Mouse (Mus musculus): ENCODE results near the gene Glyr1.

Gene Glyr1

DNA sequence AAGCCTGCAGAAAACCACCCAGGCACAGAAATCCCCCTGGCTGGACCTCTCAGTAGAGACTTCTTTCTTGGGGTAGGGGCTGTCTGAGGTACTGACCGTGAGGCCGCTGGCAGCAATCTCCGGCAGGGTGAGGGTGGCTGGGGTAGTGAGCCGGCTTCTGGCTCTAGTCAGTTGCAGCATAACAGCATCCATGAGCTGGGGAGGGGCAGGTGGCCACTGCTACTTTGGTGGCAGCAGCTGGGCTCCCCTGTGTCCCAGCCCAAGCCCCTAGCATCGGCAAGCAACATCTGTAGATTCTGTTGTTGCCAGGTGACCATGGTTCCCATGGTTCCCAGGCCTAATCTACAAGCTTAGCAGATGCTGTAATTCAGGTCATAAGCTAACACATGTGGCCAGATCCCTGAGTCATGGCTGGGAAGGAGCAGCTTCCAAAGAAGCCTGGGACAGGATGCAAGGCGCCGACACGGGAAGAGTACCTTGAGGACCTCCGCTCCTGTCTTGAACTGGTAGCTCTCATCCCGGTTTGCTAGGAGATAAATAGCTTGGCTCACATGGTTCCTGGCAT lies 39.2 kb downstream of the Glyr1 start:
- DNase-seq: no peak

DNA sequence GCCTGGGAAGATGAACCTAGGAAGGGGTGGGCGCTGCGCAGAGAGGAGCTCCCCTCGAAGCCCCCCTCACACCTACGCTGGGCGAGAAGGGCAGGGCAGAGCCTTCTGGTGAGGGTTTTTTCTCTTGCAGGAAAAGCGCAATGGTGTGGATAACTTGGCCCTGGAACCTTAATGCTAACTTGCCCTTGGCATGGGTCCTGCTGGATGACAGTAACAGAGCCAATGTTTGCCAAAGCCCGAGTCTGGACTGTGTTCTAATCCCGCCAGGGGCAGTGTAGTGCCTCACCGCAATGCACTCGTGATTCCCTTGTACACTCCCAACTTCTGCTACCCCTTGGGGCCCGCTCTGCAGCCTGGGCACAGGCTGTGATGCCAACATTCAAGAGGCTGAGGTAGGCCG lies 41.6 kb downstream of the Glyr1 start:
- DNase-seq: no peak

DNA sequence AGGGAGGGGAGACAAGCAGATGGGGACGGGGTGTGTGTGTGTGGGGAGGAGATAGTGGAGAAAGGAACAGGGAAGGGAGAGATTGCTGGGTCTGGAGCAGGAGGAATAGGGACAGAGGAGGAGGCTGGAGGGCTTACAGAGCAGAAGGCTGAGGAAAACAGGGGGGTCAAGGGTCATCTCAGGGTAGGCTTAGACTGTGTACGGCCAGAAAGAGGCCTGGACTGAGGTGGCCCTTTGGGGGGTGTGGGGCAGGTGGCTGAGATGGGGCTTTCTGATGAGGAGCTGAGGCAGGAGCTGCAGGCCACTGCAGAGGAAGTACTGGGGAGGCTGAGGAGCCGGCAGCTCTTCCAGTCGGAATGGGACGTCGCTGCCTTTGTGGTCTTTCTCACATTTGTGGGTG lies 42.2 kb downstream of the Glyr1 start:
- DNase-seq: no peak

DNA sequence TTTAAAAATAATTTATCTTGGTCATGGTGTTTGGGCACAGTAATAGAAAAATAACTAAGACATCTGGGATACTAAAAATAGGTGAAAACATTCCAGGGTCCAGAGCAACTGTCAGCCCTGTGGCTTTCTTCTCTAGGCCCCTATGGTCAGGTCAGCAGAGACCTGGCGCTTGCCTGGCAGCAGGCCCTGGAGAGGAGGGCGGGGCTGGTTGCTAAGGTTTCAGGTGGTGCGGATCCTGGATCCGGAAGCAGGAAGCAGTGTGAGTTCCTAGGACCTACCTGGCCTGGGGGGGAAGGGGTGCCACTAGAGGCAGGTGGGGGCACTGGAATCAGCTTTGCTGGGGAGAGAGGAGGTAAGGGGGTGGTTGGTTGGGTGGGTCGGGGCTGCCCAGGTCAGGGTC lies 42.6 kb downstream of the Glyr1 start, which contains the start of gene Smim22:
Smim22 (plus strand) TSS at position 222 of the 400 bp plus-strand sequence.
- DNase-seq: peak; percentile 68

DNA sequence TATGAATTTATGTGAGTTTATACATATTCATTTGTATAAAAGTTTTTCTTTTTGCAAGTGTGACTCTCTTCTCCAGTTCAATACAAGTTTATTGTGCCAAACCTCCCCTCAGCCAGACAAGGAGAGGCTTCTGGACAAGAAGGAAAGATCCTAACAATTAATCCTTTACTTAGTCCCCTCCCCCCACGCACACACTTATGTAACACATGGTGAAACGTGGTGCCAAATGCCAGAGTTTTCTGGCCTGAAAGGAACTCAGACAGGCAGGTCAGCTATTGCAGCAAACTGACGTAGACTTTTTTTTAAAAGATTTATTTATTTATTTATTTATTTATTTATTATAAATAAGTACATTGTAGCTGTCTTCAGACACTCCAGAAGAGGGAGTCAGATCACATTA lies 49.1 kb downstream of the Glyr1 start:
- DNase-seq: no peak

DNA sequence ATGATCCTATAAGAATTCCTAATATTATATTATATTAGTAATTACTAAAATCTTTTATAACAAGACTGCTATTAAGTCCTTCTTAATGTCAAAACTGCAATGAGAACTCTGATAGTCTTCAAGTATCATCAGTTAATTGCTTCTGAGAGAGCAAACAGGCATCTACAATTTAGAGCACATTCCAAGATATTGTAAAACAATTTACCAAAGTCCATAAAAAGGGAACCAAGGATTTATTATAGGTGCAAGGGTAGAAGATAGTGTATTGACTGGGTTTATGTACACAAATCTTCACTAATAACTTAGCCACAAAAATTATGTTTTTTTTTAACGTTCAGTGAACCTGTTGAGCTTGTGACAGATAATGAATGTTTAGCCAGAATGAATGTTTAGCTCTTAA lies 50.7 kb downstream of the Glyr1 start:
- no peak for DNase-seq

DNA sequence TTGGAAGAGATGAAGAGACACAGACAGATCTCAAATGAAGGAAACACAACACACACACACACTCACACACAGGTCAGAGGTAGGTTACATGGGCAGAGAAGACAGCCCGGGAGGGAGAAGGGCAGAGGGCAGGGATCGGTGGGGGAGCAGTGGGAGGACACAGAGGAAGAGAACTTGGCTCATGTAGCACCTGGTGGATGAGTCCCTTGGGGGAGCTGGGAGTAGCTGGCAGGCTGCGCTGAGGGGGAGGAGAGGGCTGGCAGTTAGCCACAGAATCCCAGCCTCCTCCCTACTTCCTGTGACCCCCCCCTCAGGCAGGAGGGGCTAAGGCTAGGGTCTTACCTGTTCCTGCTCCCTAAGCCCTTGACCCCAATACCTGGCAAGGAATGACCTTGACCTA lies 52.1 kb downstream of the Glyr1 start, which contains the start of gene Sept12:
Sept12 (minus strand) TSS at position 300 of the 400 bp plus-strand sequence.
- no peak for DNase-seq

DNA sequence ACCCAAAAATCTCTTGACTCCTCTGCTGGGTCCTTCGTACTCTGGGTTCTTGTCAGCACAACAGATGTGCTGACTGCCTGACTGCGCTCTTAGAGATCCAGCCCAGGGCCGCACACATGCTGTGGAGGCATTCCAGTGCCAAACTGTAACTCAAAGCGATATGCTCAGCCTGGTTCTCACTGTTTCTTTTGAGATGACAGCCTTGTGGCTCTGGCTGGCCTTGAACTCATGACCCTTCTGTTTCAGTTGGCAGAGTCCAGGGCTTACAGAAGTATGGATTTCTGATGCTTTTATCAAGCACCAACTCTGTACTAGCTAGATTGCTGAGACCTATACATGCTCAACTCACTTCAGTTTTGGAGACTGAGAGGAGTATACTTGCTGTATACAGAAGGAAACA lies 56.4 kb downstream of the Glyr1 start:
- DNase-seq: no peak

DNA sequence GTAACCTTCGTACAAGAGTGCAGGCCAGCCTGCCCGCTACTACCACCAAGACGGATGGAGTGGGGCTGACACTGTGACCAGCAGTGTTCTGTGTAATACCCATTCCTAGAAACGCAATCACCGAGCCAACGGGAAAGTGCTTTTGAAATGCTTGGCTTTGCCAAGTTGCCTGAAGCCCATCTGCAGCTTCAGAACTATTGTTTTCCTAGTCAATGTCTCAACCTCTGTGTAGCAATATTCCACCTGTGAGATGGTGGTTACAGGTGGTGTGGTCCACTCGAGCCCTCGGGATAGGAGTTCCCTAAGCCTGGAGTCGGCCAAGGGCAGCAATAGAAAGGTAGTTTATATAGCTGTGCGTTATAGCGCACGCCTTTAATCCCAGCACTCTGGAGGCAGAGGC lies 64.9 kb downstream of the Glyr1 start:
- DNase-seq: no peak

DNA sequence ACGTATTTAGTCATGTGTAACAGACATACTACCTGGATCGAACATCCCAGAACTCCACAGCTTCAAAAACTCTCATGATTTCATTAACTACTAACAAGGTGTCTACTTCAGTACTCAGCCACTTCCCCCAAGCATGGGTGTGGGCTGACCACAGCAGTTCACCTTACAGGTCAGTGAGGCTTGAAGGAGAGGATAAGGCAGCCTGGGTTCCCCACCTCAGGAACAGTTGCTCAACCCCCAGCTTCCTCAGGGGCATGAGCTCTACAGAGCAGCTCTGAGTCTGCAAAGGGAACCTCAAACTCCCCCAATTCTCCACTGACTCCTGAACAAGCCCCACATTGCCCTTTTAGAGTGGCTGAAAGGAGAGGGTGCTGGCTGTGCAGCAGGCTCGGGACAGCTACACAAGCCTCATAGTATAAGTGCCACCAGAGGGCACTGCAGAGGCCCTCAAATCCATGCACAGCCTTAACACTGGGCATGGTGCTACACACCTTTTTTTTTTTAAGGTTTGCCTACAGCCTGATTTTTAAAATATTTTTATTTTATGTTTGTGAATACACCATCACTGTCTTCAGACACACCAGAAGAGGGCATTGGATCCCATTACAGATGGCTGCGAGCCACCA lies 69.8 kb downstream of the Glyr1 start:
- peak; percentile 46 for DNase-seq

DNA sequence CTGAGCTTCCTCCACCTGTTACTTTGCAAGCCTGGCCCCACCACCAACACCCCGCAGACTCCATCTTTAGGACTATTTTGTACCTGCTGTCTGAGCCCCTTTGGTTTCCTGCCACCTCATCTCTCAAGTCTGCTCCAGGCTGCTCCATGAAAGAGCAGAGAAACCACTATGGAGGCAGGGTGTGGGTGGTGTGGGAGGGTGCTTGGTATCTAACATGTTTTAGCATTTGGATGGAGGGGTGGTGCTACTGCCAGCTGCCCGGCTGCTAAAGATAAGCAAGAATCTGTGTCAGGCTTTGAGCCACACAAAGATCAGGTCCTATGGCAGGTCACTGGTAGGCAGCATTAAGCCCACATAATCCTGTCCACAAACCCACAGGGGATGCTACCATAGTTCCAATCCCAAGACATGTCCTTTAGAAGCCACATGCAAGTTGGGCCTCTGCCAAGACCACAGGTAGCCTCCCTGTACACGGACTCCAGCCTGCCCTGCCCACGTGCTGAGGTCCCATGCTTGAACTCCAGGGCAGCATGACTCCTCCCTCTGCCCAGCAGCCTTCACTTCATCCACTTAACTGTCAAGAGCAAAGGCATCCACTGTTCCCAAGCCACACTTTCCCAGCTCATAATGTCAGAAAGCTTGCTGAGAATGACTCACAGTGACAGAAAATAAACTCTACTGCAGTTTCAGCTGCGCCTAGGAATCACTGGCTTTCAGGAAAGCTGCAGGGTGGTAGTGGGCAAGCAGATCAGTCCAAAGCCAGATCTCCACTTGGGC lies 71.2 kb downstream of the Glyr1 start:
- peak; percentile 29 for DNase-seq

DNA sequence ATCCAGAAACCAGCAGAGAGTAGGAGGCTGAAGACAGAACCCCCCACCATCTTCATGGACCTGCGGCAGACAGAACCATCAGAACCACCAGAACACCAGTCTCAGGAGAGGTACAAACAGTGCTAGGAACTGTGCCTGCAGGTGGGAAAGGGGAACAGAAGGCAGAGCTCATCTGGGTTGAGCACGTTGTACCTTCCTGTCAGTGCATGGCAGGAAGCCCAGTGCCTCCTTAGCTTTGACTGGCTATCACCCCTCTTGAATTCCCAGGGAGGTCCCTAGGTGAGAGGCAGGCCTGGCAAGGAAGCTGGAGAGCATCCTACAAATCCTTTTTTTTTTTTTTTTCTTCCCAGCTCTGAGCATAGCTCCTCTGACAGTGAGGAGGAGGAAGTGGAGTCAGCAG lies 73.5 kb downstream of the Glyr1 start:
- no peak for DNase-seq

DNA sequence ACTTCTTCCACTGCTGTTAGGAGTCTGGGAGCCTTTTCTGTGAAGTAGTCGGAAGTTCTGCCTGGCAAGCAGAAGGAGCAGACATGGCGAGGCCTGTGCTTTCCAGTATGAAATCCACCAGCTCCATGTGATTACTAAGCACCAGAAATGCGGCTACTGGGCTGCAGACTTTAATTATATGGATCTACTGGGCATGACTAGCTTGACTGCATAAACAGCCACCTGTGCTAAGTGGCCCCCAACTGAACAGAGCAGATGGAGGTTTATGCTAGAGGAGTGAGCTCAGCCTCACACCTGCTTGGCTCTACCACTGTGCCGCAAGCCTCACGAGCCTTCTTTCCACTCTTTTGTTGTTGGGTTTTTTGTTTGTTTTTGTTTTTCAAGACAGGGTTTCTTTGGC lies 75.1 kb downstream of the Glyr1 start:
- DNase-seq: no peak

DNA sequence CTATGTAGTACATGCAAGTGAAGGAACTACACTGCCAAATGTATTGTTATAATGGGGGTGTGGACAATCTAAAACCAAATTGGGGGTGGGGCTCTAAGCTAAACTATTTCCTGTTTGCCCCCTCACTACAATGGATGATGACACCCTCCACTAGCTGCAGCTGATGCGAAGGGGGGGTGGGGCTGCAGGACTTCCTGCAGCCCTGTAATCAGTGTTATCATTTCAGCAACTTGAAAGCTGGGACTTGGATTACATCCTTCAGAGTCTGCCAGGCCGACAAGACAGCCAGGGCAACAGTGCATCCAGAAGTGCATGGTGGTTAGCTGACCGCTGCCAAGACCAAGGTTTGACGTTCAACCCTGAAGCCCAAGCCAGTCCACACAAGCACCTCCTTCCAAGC lies 78.0 kb downstream of the Glyr1 start:
- peak; percentile 61 for DNase-seq

DNA sequence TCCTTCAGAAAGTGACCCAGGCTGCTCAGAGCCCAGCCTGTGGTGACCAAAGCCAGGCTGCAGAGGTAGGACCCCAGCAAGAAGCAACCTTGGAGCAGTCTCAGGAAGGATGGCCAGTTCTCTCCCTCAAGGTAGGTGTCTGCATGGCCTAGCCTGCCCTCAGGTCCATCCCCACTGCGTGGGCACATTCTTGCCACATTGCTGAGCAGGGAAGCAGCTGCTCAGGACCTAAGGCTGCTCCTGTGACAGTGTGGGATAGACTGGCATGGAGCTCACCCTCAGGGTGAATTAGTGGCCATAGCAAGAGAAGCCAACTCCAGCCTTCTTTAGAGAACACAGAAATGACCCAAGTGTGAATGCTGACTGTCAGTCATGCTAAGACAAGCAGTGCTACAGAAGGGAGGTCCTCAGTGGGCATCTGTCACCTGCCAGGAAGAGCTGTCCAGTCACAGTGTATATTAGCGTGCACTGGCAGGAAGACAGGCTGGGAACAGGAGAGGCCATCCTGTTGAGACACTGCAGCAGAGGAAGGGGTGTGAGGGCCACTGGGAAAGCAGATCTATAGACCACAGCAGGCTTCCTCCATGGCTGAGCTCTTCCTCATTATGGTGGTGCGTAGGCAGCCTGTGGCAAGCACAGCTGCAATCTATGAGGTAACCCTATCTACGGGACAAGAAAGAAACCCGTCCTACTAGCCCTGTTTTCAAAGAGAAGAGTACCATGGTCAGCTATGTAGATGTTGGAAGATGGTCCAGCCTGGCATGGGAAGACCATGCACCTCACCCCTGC lies 80.4 kb downstream of the Glyr1 start:
- peak; percentile 32 for DNase-seq

DNA sequence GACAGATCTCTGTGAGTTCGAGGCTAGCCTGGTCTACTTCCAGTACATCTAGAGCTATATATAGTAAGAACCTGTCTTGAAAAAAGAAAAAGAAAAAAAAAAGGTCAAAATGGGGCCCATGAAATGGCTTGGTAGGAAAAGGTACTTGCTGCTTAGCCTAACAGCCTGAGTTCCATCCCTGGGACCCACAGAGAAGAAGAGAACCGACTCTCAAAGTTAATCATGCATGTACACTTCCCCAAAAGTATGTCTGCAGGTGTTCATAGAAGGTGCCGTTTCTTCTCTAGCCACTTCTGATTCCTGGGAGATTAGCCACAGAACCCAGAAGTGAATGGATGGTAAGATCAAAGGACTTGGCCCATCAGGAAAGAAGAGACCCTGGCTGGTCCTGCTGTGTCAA lies 81.2 kb downstream of the Glyr1 start:
- DNase-seq: no peak

DNA sequence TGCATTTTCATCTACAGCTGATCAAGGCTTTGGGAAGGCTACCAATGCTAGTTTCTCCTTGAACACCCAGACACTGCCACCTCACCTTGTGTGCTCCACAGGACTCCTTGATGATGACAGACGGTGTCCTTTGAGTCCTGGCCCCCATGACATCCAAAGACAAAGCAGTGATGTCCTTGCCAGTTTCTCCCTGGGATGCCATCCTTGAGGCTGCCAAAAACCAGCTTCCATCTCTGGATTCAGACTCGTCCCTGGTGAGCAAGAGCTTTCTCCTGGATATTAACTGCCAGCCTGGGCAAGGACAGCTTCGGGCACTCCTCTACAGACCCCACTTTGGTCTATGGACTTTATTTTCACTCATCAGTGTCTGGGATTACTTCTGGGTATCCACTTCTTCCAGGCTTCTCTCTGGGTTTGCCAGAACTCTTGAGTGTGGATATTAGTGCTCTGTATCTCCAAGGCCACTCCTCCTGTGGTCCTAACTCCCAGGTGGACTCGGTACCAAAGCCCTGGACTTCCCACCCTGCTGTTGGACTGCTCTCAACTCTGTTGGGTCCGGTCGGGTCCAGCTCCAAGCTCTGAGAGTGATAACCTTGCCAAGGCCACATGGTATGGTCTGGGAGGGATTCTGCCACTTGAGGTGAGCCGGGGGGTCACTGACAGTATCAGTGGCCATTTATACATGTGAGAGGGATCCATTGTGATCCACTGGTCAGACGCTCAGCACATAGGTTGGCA lies 84.1 kb downstream of the Glyr1 start:
- DNase-seq: no peak

DNA sequence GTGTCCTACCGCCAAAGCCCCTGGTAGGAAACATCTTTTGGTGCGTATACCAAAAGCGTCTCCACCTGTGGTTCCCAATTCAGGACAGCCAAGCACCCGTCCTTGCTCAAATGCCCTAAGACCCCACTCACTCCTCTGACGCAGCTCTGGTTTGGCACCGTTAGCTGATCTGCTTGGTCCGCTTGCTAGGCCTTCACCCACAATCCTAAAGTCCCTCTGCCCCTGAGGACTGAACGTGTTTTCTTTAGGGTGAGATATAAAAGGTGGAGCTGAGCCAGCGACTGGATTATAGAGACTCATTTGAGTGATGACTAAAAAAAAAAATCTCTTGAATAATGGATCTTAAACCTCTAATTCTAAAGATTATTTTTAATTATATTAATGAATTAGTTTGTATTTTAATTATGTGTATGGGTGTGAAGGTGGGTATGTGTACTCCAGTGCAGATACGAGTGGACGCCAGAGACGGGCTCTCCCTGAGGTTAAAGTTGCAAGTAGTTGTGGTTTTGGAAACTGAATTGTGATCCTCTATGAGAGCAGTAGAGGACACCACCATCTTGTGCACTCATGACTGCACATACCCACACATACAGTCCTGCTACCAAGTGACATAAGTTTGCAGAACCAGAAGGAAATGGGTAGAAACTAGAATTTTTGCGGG lies 84.8 kb downstream of the Glyr1 start:
- no peak for DNase-seq

Measured in lung, postnatal 14 days (tissue).